Mouse (Mus musculus): ENCODE data around the gene Cbx3. TPM values are rescaled to one million over a fixed set of nuclear protein-coding genes. Genes with fewer than 3 reads are reported as not detected.

Gene Cbx3
- total RNA-seq (2023), result 62.2 and 71.7 TPM in 2 replicates

DNA sequence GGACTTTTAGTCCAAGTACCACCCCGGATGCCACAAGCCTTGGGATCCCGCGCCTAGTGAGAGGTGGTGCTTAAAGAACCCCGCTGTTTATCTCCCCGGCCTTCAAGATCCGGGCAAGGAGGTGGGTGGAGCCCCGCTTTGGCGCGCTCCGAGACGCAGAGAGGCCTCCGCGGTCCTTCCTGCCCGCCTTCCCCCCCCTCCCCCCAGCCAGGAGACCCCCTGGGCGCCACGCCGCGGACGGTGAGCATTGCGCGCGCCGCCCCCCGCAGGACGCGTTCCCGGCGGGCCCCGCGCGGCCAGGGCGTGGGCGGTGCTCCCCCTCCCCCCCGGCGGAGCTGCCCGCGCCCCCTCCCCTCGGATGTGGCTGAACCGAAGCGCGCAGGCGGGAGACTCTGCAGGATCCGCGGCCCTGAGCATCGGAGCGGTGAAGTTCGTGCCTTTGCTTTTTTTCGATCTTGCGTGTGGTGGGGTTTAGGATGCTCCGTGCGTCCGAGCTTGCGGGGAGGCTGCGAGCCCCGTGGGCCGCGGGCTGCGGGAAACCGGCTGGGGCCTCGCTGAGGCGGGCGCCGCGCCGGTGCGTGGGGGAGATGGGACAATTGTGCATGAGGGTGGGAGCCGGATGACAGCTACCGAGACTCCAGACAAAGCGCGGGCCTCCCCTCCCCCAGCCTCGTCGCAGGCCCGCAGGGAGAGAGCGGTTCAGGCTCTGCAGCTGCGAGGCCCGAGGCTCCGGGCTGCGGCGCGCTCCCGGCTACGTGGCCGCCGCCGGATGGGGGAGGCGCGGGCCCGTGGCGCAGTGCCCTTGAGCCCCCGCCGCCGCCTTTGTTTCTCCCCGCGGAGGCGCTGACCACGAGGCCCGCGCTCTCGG, at the start of gene Cbx3:
TSS of gene Cbx3 (plus strand) at position 50 of the 868 bp plus-strand sequence.

GRCm38 (mm10) chr6:51432535-51433397, 37.4 kb upstream of the Cbx3 start, which contains the start of gene Nfe2l3:
Gene Nfe2l3 (plus strand): TSS chr6:51432670.

DNA sequence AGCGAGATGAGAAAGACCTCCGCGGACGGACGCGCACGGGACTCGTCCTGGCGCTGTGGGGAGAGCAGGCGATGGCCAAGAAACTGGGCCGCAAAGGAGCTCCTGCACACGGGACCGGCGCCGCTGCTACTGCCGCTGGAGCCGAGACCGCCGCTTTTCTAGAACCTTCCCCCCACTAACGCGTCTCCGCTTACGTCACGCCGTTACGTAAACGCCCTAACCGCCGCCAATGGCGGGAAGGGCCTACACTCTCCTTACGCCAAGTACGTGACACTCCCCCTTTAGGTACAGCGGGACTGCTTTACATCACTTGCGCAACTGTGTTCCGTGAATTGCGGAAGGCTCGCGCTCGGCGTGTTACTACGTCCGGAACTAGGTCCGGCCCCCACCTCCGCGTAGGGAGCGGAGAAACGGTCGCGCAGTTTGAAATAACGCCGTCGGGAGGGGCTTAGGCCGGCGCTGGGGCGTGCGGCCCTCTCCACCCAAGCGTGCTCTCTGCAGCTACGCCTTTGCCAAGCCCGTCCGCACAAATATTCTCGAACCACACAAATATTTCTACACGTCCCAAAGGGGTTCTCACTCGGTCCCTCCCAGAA, 347 bp upstream of the Cbx3 start, which contains the start of gene Hnrnpa2b1:
TSS of gene Hnrnpa2b1 (minus strand) at position 180 of the 596 bp plus-strand sequence.

DNA sequence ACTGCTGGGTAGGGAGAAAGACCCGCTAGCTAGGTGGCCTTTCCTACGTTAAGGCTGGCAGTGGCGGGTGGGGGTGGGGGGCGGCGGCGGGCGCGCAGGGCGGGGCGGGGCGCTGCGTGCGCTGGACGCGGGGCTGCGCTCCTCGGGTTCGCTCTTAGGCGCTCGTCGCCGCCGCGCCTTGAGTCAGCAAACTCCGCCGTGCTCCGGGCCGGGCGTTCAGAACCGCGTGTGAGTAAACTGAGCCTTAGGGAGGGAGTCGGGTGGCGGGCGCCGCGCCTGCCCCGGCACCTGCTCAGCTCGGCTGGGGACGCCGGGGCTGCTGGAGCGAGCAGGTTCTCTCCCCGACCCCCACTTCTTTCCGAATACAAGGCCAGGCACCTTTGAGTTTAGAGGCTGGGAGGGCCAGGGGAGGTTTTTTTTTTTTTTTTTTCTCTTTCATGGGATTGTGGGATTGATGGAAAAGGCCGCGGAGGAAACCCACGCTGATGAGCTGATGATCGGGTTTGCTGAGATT, 53.7 kb downstream of the Cbx3 start, which contains the start of gene Snx10:
TSS of gene Snx10 (plus strand) at position 95 of the 514 bp plus-strand sequence.

Other genes starting within 250 kb of the Cbx3 start
- not detected in 2 replicates for gene Nfe2l3, start 37.7 kb upstream of the Cbx3 start, total RNA-seq (2023)
- gene Hnrnpa2b1, start 466 bp upstream of the Cbx3 start, total RNA-seq (2023), result 490 and 639 TPM in 2 replicates
- gene Snx10, start 53.5 kb downstream of the Cbx3 start, total RNA-seq (2023), result 62.6 and 80.1 TPM in 2 replicates